Mouse (Mus musculus): ENCODE measurements around the gene Myo1f.
"Not testable (repeated sequence)": the region's sequence is repeated elsewhere in the genome, so short reads cannot be mapped to it uniquely, and the experiment has no call there.

Myo1f gene

GRCm38 (mm10) chr17:33584061-33584460, 28.6 kb downstream of the Myo1f start:
- CTCF ChIA-PET: no interaction called here

- CTCF ChIA-PET: no interaction called here
Measured at GRCm38 (mm10) chr17:33586011-33586410, 30.5 kb downstream of the Myo1f start.

GRCm38 (mm10) chr17:33597271-33597670, 41.8 kb downstream of the Myo1f start:
- CTCF ChIA-PET: no interaction called here

GRCm38 (mm10) chr17:33598506-33598905, 43.0 kb downstream of the Myo1f start:
- CTCF ChIA-PET: no interaction called here

- CTCF ChIA-PET: no interaction called here
Measured at GRCm38 (mm10) chr17:33599836-33600475, 44.4 kb downstream of the Myo1f start.

- CTCF ChIA-PET: no interaction called here
Measured at GRCm38 (mm10) chr17:33600831-33601230, 45.3 kb downstream of the Myo1f start.

- CTCF ChIA-PET: no interaction called here
Measured at GRCm38 (mm10) chr17:33601947-33602346, 46.4 kb downstream of the Myo1f start.

GRCm38 (mm10) chr17:33607273-33607672, 51.8 kb downstream of the Myo1f start:
- CTCF ChIA-PET: no interaction called here

- CTCF ChIA-PET: no interaction called here
Measured at GRCm38 (mm10) chr17:33610548-33610947, 55.0 kb downstream of the Myo1f start.

- CTCF ChIA-PET: not testable (repeated sequence)
Measured at GRCm38 (mm10) chr17:33613726-33614125, 58.2 kb downstream of the Myo1f start.

GRCm38 (mm10) chr17:33627281-33627680, 71.8 kb downstream of the Myo1f start:
- CTCF ChIA-PET: no interaction called here

GRCm38 (mm10) chr17:33628621-33629486, 73.3 kb downstream of the Myo1f start, which contains the start of gene Zfp414:
Zfp414 (plus strand) TSS chr17:33629090.
- CTCF ChIA-PET: interaction anchor here (0.6 kb wide), 1 partner anchor 57 kb away, joined by 4 read pairs; no protein-coding TSS in a partner anchor

- CTCF ChIA-PET: interaction anchor here (0.6 kb wide), 1 partner anchor 56 kb away, joined by 4 read pairs; no protein-coding TSS in a partner anchor
Measured at GRCm38 (mm10) chr17:33629487-33630125, 74.1 kb downstream of the Myo1f start.

GRCm38 (mm10) chr17:33630171-33630895, 74.8 kb downstream of the Myo1f start:
- CTCF ChIA-PET: no interaction called here

GRCm38 (mm10) chr17:33631236-33631635, 75.7 kb downstream of the Myo1f start:
- CTCF ChIA-PET: no interaction called here

- CTCF ChIA-PET: interaction anchor here (1.1 kb wide), 1 partner anchor 10 kb away, joined by 3 read pairs; no protein-coding TSS in a partner anchor
Measured at GRCm38 (mm10) chr17:33631796-33632195, 76.3 kb downstream of the Myo1f start.

GRCm38 (mm10) chr17:33637038-33637437, 81.5 kb downstream of the Myo1f start:
- CTCF ChIA-PET: interaction anchor here (0.5 to 0.6 kb wide), 3 partner anchors 38 to 120 kb away, joined by 3 to 4 read pairs (median 3); no protein-coding TSS in a partner anchor

- CTCF ChIA-PET: interaction anchor here (0.5 to 0.6 kb wide), 3 partner anchors 37 to 120 kb away, joined by 3 to 4 read pairs (median 3); no protein-coding TSS in a partner anchor
Measured at GRCm38 (mm10) chr17:33637516-33638276, 82.2 kb downstream of the Myo1f start, which contains the start of gene Pram1. Pram1 (plus strand) TSS chr17:33638056.

- CTCF ChIA-PET: no interaction called here
Measured at GRCm38 (mm10) chr17:33639743-33640142, 84.2 kb downstream of the Myo1f start.

GRCm38 (mm10) chr17:33644068-33644467, 88.6 kb downstream of the Myo1f start:
- CTCF ChIA-PET: interaction anchor here (1.0 kb wide), 1 partner anchor 15 kb away, joined by 3 read pairs; no protein-coding TSS in a partner anchor

GRCm38 (mm10) chr17:33645073-33645472, 89.6 kb downstream of the Myo1f start:
- CTCF ChIA-PET: no interaction called here
